Mouse (Mus musculus) right cerebral cortex, postnatal 4 days (tissue): Measurements from ENCODE around the gene Kif26b.
A peak's percentile ranks its signal among the peaks of the same experiment; 100 is the strongest.

Experiments used
- DNase-seq: peaks from one replicate; pipeline ENCODE4 v3.0.0-alpha.2; 2022

Gene Kif26b

GRCm38 (mm10) chr1:178936976-178937375 lies 408.1 kb downstream of the Kif26b start:
- DNase-seq = no peak

GRCm38 (mm10) chr1:178940353-178940752 lies 411.4 kb downstream of the Kif26b start:
- DNase-seq = no peak

DNA sequence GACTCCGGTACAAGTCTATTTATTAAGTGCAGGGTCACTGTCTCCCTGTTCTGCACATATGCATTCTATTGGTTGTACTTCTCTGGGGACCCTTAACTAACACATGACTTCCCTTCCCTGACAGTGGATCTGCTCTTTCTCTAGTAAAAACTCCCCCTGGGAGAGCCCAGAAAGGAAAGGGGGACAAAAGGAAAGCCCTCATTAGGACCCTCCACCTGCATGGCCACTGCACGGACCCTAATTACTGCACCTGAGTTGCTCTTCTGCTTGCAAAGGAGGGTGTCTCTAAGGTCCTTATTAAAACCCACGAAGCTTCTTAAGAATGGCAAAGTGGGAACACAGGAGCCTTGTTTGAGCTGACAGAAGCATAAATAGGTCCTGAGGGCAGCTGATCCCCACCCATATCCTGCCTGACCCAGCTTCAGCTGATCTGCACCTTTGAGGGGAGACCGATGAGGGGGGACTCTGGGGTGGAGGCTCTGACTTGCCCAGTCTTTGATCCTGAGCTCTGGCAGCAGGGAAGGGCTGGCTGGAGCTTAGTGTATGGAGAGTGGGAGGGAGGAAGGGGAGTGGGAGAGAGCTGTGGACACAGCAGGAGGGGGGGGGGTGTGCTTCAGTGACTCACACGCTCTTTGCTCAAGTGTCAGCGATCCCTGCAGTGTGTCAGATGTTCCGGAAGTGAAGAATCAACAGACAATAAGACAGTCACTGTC lies 413.5 kb downstream of the Kif26b start:
- DNase-seq = no peak

- DNase-seq = no peak
Measured at GRCm38 (mm10) chr1:178952910-178953309, 424.0 kb downstream of the Kif26b start.

GRCm38 (mm10) chr1:178958641-178959040 lies 429.7 kb downstream of the Kif26b start:
- DNase-seq = no peak

- DNase-seq = peak; percentile 97
Measured at GRCm38 (mm10) chr1:178960015-178960559, 431.2 kb downstream of the Kif26b start.

- no peak for DNase-seq
Measured at GRCm38 (mm10) chr1:178961661-178962060, 432.7 kb downstream of the Kif26b start.

- DNase-seq = no peak
Measured at GRCm38 (mm10) chr1:178972055-178972454, 443.1 kb downstream of the Kif26b start.

- no peak for DNase-seq
Measured at GRCm38 (mm10) chr1:178978617-178979245, 449.8 kb downstream of the Kif26b start.

GRCm38 (mm10) chr1:178980185-178980584 lies 451.3 kb downstream of the Kif26b start:
- DNase-seq = no peak

- DNase-seq = no peak
Measured at GRCm38 (mm10) chr1:178981641-178982040, 452.7 kb downstream of the Kif26b start.

DNA sequence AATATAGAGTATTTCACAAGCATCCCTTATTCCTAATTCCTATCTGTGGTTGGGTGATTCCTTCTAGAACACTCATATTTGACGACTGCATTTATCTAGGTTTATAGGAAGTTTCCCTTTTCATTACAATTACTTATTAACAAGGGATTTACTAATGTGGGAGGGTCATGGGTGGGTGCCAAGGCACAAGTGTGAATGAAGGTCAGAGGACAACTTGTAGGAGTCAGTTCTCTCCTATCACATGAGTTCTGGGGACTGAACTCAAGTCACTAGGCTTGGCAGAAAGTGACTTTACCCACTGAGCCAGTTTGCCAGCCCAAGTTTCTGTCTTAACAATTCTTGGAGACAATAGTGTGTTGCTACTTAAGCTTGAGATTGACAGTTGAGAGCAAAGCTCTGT lies 459.3 kb downstream of the Kif26b start:
- DNase-seq = no peak
